Mouse (Mus musculus) myocyte (in vitro differentiated cells): ENCODE measurements around the gene Brk1. TPM values are rescaled to one million over a fixed set of nuclear protein-coding genes. Genes with fewer than 3 reads are reported as not detected.

ENCODE experiments used
- H3K27me3 ChIP-seq: one replicate; pipeline ENCODE4 v1.6.1; 2011; ENCODE audit not compliant: control insufficient read depth, insufficient read depth, insufficient read length
- H3K36me3 ChIP-seq: one replicate; pipeline ENCODE4 v1.6.1; 2011; ENCODE audit not compliant: control insufficient read depth, insufficient read depth
- H3K4me2 ChIP-seq: one replicate; pipeline ENCODE4 v1.6.1; 2011; ENCODE audit warnings: low read depth, control low read depth
- H3K4me3 ChIP-seq: one replicate; pipeline ENCODE4 v1.5.1; 2011; ENCODE audit warnings: mild to moderate bottlenecking, control low read depth, moderate library complexity
- H3K79me2 ChIP-seq: one replicate; pipeline ENCODE4 v1.6.1; 2011; ENCODE audit not compliant: control insufficient read depth, insufficient read depth
- H3ac ChIP-seq: one replicate; pipeline ENCODE4 v1.6.1; 2011; ENCODE audit not compliant: control insufficient read depth, insufficient read length
- CEBPB ChIP-seq: IDR thresholded peaks from 2 replicates; pipeline ENCODE4 v1.6.1; 2011; ENCODE audit warnings: mild to moderate bottlenecking, moderate library complexity; ENCODE audit not compliant: poor library complexity, insufficient read depth, severe bottlenecking
- E2F4 ChIP-seq: IDR thresholded peaks from one replicate; pipeline ENCODE4 v1.6.1; 2011; ENCODE audit warnings: mild to moderate bottlenecking, control low read depth, moderate library complexity; ENCODE audit not compliant: insufficient read depth
- MAX ChIP-seq: IDR thresholded peaks from one replicate; pipeline ENCODE4 v1.6.1; 2011; ENCODE audit warnings: low read depth, mild to moderate bottlenecking, control low read depth
- MYOD1 ChIP-seq, 3 experiments: IDR thresholded peaks; one replicate each; pipeline ENCODE4 v1.6.1; 2011; ENCODE audit warnings: control low read depth in 2 of 3, low read depth in 2 of 3, mild to moderate bottlenecking in 2 of 3, moderate library complexity in 1 of 3; ENCODE audit not compliant: insufficient read length in 2 of 3, control insufficient read depth in 1 of 3
- MYOG ChIP-seq, 3 experiments: IDR thresholded peaks; one replicate each; pipeline ENCODE4 v1.6.1; 2011; ENCODE audit warnings: control low read depth in 2 of 3, low read depth in 2 of 3, mild to moderate bottlenecking in 2 of 3; ENCODE audit not compliant: insufficient read length in 2 of 3, control insufficient read depth in 1 of 3, insufficient read depth in 1 of 3
- POLR2A ChIP-seq: IDR thresholded peaks from one replicate; pipeline ENCODE4 v1.6.1; 2011; ENCODE audit warnings: low read depth, mild to moderate bottlenecking, control low read depth, moderate library complexity; ENCODE audit not compliant: insufficient read length
- POLR2AphosphoS2 ChIP-seq: IDR thresholded peaks from one replicate; pipeline ENCODE4 v1.6.1; 2011; ENCODE audit warnings: low read depth, control low read depth; ENCODE audit not compliant: insufficient read length
- REST ChIP-seq: IDR thresholded peaks from one replicate; pipeline ENCODE4 v1.6.1; 2011; ENCODE audit warnings: mild to moderate bottlenecking, control low read depth, moderate library complexity; ENCODE audit not compliant: insufficient read depth, insufficient read length
- SRF ChIP-seq: IDR thresholded peaks from one replicate; pipeline ENCODE4 v1.6.1; 2011; ENCODE audit warnings: low read depth; ENCODE audit not compliant: control insufficient read depth, insufficient read length
- TCF12 ChIP-seq: IDR thresholded peaks from one replicate; pipeline ENCODE4 v1.6.1; 2011; ENCODE audit warnings: mild to moderate bottlenecking, control low read depth; ENCODE audit not compliant: poor library complexity, insufficient read depth, severe bottlenecking
- TCF3 ChIP-seq: IDR thresholded peaks from one replicate; pipeline ENCODE4 v1.6.1; 2011; ENCODE audit warnings: low read depth, control low read depth; ENCODE audit not compliant: insufficient read length
- USF1 ChIP-seq: IDR thresholded peaks from one replicate; pipeline ENCODE4 v1.6.1; 2011; ENCODE audit warnings: low read depth, mild to moderate bottlenecking, control low read depth, moderate library complexity
- polyA plus RNA-seq: library from polyadenylated mRNA; unstranded; fragments of >200 nt; fragmentation: generic; extraction: Trizol; gene quantifications from one replicate; pipeline ENCODE4 v1.2.1, GENCODE M21; 2012; ENCODE audit warnings: missing spikeins

The Brk1 gene
- polyA plus RNA-seq, 1 experiment: 199 TPM

- TF ChIP-seq SRF (no peak), POLR2AphosphoS2 (no peak), POLR2A (no peak), MYOD1 (IDR thresholded peaks at IDR 0.05; ENCODE audit: control insufficient read depth in 1 of 3, insufficient read length in 2 of 3, low read depth in 2 of 3) (no peak), TCF12 (no peak), REST (no peak), TCF3 (no peak), MAX (no peak), E2F4 (no peak)
- Histone ChIP-seq H3K79me2 (peaks cover 88% of the 10 kb centered on the region), H3K36me3 (peaks cover 13% of the 10 kb centered on the region), H3ac (no peak overlapping the region), H3K27me3 (no peaks in the 10 kb centered on the region), H3K4me2 (no peak overlapping the region), H3K4me3 (no peak overlapping the region)
Measured at GRCm38 (mm10) chr6:113608871-113609270, 4.3 kb downstream of the Brk1 start.

DNA sequence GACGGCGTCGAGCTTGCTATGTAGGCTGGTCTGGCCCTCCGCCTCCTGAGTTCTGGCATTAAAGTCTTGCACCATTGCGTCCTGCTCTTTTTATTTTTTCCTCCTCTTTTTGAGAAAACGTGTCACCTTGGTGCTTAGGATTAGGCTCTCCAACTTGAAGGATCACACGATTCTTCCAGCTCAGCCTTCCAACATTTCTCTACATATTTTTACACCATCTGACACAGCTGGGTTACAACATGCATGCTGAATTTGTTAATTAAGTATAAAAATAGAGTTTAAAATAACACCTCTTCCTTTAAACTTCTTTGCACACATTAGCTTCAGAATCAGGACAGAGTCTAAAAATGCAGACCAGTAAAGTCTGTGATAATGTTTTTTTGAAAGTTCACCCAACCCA is 4.7 kb downstream of the Brk1 start:
- no peak for TF ChIP-seq USF1
- no peak for TF ChIP-seq MAX
- no peak for TF ChIP-seq POLR2A
- no peak for TF ChIP-seq CEBPB
- no peak for TF ChIP-seq TCF12
- no peak for TF ChIP-seq SRF
- no peak for TF ChIP-seq E2F4
- no peak for TF ChIP-seq MYOD1 (IDR thresholded peaks at IDR 0.05; ENCODE audit: control insufficient read depth in 1 of 3, insufficient read length in 2 of 3, low read depth in 2 of 3)
- no peak for TF ChIP-seq MYOG (IDR thresholded peaks at IDR 0.05; ENCODE audit: control insufficient read depth in 1 of 3, insufficient read depth in 1 of 3, insufficient read length in 2 of 3, low read depth in 2 of 3)
- no peak for TF ChIP-seq TCF3
- TF ChIP-seq REST: no peak
- TF ChIP-seq POLR2AphosphoS2: no peak
- no peak overlapping the region for H3ac ChIP-seq
- no peaks in the 10 kb centered on the region for H3K27me3 ChIP-seq
- H3K4me2 ChIP-seq: no peak overlapping the region
- peaks cover 13% of the 10 kb centered on the region for H3K36me3 ChIP-seq
- peaks cover 93% of the 10 kb centered on the region for H3K79me2 ChIP-seq
- H3K4me3 ChIP-seq: no peak overlapping the region

DNA sequence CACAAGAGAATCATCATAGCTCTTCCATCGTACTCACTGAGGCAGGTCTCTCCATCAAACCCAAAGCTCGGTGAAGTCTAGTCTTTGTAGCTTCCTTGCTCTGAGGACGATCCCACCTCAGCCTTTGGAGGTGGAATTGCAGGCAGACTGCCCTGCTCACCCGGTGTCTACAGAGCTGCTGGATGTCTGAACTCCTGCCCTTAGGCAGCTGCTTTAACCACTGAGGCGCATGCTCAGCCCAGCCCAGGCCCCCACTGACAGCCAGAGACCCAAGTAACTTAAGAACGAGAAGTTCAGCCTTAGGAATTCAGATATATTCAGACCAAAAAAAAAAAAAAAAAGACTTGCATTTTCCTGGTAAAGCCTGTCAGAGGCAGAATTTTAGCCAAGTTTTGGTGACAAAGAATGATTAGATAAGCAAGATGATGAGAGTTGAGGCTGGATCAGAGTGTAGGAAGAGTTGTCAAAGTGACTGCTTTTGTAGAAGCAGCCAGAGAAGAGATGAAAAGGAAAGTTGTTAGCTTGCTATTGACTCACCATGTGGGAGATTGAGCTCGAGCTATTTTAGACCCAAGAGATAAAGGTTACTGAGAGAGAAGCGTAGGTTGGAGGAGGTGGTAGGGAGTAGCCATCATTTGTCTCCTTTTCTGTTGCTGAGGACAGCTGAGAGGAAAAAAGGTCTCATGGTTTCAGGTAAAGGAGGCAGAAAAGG is 7.8 kb downstream of the Brk1 start:
- H3K36me3 ChIP-seq: peaks cover 26% of the 10 kb centered on the region
- no peaks in the 10 kb centered on the region for H3K27me3 ChIP-seq
- H3K79me2 ChIP-seq: peaks cover 76% of the 10 kb centered on the region
- H3K4me3 ChIP-seq: no peak overlapping the region
- H3ac ChIP-seq: no peak overlapping the region
- peak overlapping the region; percentile 7 for H3K4me2 ChIP-seq
- TF ChIP-seq SRF (no peak), CEBPB (no peak), MYOD1 (IDR thresholded peaks at IDR 0.05; ENCODE audit: control insufficient read depth in 1 of 3, insufficient read length in 2 of 3, low read depth in 2 of 3) (peak in 1 of 3 experiments; percentile 56), MYOG (IDR thresholded peaks at IDR 0.05; ENCODE audit: control insufficient read depth in 1 of 3, insufficient read depth in 1 of 3, insufficient read length in 2 of 3, low read depth in 2 of 3) (peak in 1 of 3 experiments; percentile 73)

DNA sequence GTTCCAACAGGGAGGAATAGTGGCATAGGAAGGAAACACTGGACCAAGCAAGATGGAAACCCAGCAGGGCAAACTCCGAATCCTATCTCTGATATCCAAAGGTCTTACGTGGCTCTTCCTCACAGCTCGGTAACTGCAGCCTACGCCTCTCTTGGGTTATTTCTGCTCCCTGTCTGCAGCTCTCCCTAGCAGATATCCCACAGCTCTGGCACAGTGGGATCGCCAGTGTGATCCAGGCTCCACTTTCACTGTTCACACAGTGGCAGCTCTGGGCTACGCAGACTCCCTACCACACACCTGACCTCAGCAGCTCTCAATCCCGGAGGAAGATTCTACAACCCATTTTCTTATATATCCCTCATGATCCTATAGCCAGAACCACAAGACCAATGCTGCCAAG is 9.6 kb downstream of the Brk1 start:
- TF ChIP-seq MYOD1 (IDR thresholded peaks at IDR 0.05; ENCODE audit: control insufficient read depth in 1 of 3, insufficient read length in 2 of 3, low read depth in 2 of 3): no peak
- no peak for TF ChIP-seq TCF3
- TF ChIP-seq USF1: no peak
- TF ChIP-seq TCF12: no peak
- TF ChIP-seq MAX: no peak
- TF ChIP-seq POLR2A: no peak
- no peak for TF ChIP-seq MYOG (IDR thresholded peaks at IDR 0.05; ENCODE audit: control insufficient read depth in 1 of 3, insufficient read depth in 1 of 3, insufficient read length in 2 of 3, low read depth in 2 of 3)
- TF ChIP-seq REST: no peak
- no peak for TF ChIP-seq CEBPB
- TF ChIP-seq E2F4: no peak
- no peak for TF ChIP-seq SRF
- TF ChIP-seq POLR2AphosphoS2: no peak
- peaks cover 31% of the 10 kb centered on the region for H3K36me3 ChIP-seq

DNA sequence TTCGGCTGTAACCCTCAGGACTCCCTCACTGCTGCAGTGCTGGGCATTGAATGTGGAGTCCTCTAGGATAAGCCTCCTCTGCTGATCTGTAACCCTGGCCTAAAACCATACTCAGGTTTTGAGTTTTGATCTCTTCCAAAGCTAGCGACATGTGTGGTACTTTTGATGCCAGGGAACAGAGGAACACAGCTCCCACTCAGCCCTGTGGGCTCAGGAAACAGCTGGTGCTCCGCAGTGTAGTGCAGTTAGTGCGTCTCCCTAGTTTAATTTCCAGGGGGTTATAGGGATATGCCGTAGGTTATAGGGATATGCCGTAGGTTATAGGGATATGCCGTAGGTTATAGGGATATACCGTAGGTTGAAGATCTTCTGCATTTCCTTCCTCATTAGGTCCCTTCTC is 10.4 kb downstream of the Brk1 start:
- Histone ChIP-seq H3K27me3 (no peaks in the 10 kb centered on the region), H3K4me3 (no peak overlapping the region), H3K4me2 (no peak overlapping the region), H3ac (no peak overlapping the region), H3K36me3 (peaks cover 31% of the 10 kb centered on the region), H3K79me2 (peaks cover 50% of the 10 kb centered on the region)
- no peak for TF ChIP-seq MAX
- TF ChIP-seq REST: no peak
- no peak for TF ChIP-seq MYOD1 (IDR thresholded peaks at IDR 0.05; ENCODE audit: control insufficient read depth in 1 of 3, insufficient read length in 2 of 3, low read depth in 2 of 3)
- TF ChIP-seq MYOG (IDR thresholded peaks at IDR 0.05; ENCODE audit: control insufficient read depth in 1 of 3, insufficient read depth in 1 of 3, insufficient read length in 2 of 3, low read depth in 2 of 3): no peak
- no peak for TF ChIP-seq TCF12
- no peak for TF ChIP-seq SRF
- TF ChIP-seq POLR2A: no peak
- TF ChIP-seq POLR2AphosphoS2: no peak
- no peak for TF ChIP-seq USF1
- TF ChIP-seq E2F4: no peak

More for the DNA sequence above, 9.6 kb downstream of the Brk1 start:
- Histone ChIP-seq H3K27me3 (no peaks in the 10 kb centered on the region), H3K4me2 (no peak overlapping the region), H3K79me2 (peaks cover 59% of the 10 kb centered on the region), H3ac (no peak overlapping the region), H3K4me3 (no peak overlapping the region)
